In genomic region chr10:80679556-80680259, GRCm38 (mm10) we compare ENCODE assay signal across 8 mouse cellular contexts. TPM values are rescaled to one million over a fixed set of nuclear protein-coding genes. Genes with fewer than 3 reads are reported as not detected.
DNase-seq lines count a peak whose midpoint lies in the region; ATAC-seq and TF ChIP-seq lines count a peak whose summit lies in the region.

No protein-coding gene starts in this region.

- no peak overlapping the region for H3K9ac ChIP-seq in heart, embryonic 11.5 days (ENCODE audit: low read depth, low read length)
- no peak overlapping the region for H3K9ac ChIP-seq in limb, embryonic 13.5 days

- H3K9me3 ChIP-seq in heart, embryonic 11.5 days (replicated peaks; ENCODE audit: control insufficient read depth, low read length): no peaks in the 10 kb centered on the region
- no peaks in the 10 kb centered on the region for H3K9me3 ChIP-seq in limb, embryonic 13.5 days

- no peaks in the 10 kb centered on the region; the same call in 1 of the 2 replicates for H3K36me3 ChIP-seq in heart, embryonic 11.5 days (ENCODE audit: control insufficient read depth, insufficient read depth, low read length)
- peaks cover 15% of the 10 kb centered on the region for H3K36me3 ChIP-seq in limb, embryonic 13.5 days

- WGBS in heart, embryonic 11.5 days (ENCODE audit: insufficient replicate concordance): 58% methylated on average over 9 of the region's 9 CpGs
- 50% methylated on average over 9 of the region's 9 CpGs for WGBS in limb, embryonic 13.5 days

- no peaks in the 10 kb centered on the region for H3K27me3 ChIP-seq in heart, embryonic 11.5 days (ENCODE audit: control insufficient read depth, insufficient read depth, low read length)
- H3K27me3 ChIP-seq in limb, embryonic 13.5 days: no peaks in the 10 kb centered on the region

- intact Hi-C loops in heart, postnatal 14 days (cut with DNase I): no loop called here

- H3K4me3 ChIP-seq in heart, embryonic 11.5 days (ENCODE audit: low read depth, low read length): no peak overlapping the region
- no peak overlapping the region for H3K4me3 ChIP-seq in cortical plate, adult 2 months (ENCODE audit: insufficient read depth, low read length)
- H3K4me3 ChIP-seq in limb, embryonic 13.5 days: no peak overlapping the region

- no peak for DNase-seq in heart, postnatal 14 days
- peak; percentile 21 for DNase-seq in A20 (ENCODE audit: low read depth, low spot score)
- no peak for DNase-seq in B cell, adult 2 months
- no peak for DNase-seq in gastrocnemius, adult 18-20 months (ENCODE audit: low spot score)

- no peak overlapping the region for H3K4me2 ChIP-seq in heart, embryonic 11.5 days
- no peak overlapping the region for H3K4me2 ChIP-seq in limb, embryonic 13.5 days (replicated peaks)

- ATAC-seq in heart, embryonic 11.5 days (replicated peaks; ENCODE audit: insufficient number of reproducible peaks, low FRiP score, low TSS enrichment): no peak
- no peak for ATAC-seq in limb, embryonic 13.5 days (ENCODE audit: low FRiP score, low read depth)
- no peak for ATAC-seq in activated CD4-positive, CD25-positive, alpha-beta regulatory T cell, adult 4 months

- H3K4me1 ChIP-seq in heart, embryonic 11.5 days (ENCODE audit: control insufficient read depth, insufficient read depth, low read length): peaks cover 36% of the 10 kb centered on the region
- H3K4me1 ChIP-seq in cortical plate, adult 2 months (ENCODE audit: control insufficient read depth, insufficient read depth, low read length): peaks cover 6% of the 10 kb centered on the region
- H3K4me1 ChIP-seq in limb, embryonic 13.5 days: peaks cover 38% of the 10 kb centered on the region

- no peak for TF ChIP-seq CTCF in cortical plate, adult 2 months (IDR thresholded peaks at IDR 0.05; ENCODE audit: extremely low read depth, insufficient read depth, low read length)

- no peak for TF ChIP-seq POLR2A in cortical plate, adult 2 months (IDR thresholded peaks at IDR 0.05; ENCODE audit: extremely low read depth, insufficient read depth, low read length)

- H3K27ac ChIP-seq in heart, embryonic 11.5 days (ENCODE audit: low read depth, low read length): peak overlapping the region; percentile 98
- H3K27ac ChIP-seq in cortical plate, adult 2 months (ENCODE audit: insufficient read depth, low read length): 0 out of 2 replicates have a peak overlapping the region, but pooled peaks have one; percentile 8
- peak overlapping the region; percentile 99; the same call in 1 of the 2 replicates for H3K27ac ChIP-seq in limb, embryonic 13.5 days

RNA-seq across cellular contexts. Expression of gene Mknk2, which starts 1.8 kb away (rescaled TPM):
- 62.1 and 68.8 TPM in 2 replicates for polyA plus RNA-seq in heart, embryonic 11.5 days (2014; fragmentation: Nextera tagmentation; extraction: Ambion mirVana)
- 100 to 1,000 TPM; 166 to 169 TPM for total RNA-seq in heart, postnatal 14 days (2021)
- 47.1 and 54.0 TPM in 2 replicates for polyA plus RNA-seq in cortical plate, adult 2 months (2012; rRNA removed)
- polyA plus RNA-seq in limb, embryonic 13.5 days (2015; fragmentation: Nextera tagmentation; extraction: Ambion mirVana): 86.1 and 87.8 TPM in 2 replicates
- 10 to 100 TPM; 56.1 to 64.2 TPM for polyA plus RNA-seq in activated CD4-positive, CD25-positive, alpha-beta regulatory T cell, adult 4 months (2017; shearing (Covaris generic))
- total RNA-seq in gastrocnemius, adult 18-20 months (2021): 100 to 1,000 TPM; 244 to 292 TPM

RNA-seq across cellular contexts. Expression of gene Mob3a, which starts 22.1 kb away (rescaled TPM):
- 38.9 and 39.0 TPM in 2 replicates for polyA plus RNA-seq in heart, embryonic 11.5 days (2014; fragmentation: Nextera tagmentation; extraction: Ambion mirVana)
- 10 to 100 TPM in 1 of 2 experiments, 1 to 10 TPM in 1; 7.0 to 11.4 TPM for total RNA-seq in heart, postnatal 14 days (2021)
- 7.9 and 9.4 TPM in 2 replicates for polyA plus RNA-seq in cortical plate, adult 2 months (2012; rRNA removed)
- polyA plus RNA-seq in limb, embryonic 13.5 days (2015; fragmentation: Nextera tagmentation; extraction: Ambion mirVana): 55.3 and 55.7 TPM in 2 replicates
- polyA plus RNA-seq in activated CD4-positive, CD25-positive, alpha-beta regulatory T cell, adult 4 months (2017; shearing (Covaris generic)): 100 to 1,000 TPM; 212 to 221 TPM
- 1 to 10 TPM; 2.3 to 4.1 TPM for total RNA-seq in gastrocnemius, adult 18-20 months (2021)

RNA-seq across cellular contexts. Expression of gene Izumo4, which starts 22.3 kb away (rescaled TPM):
- polyA plus RNA-seq in heart, embryonic 11.5 days (2014; fragmentation: Nextera tagmentation; extraction: Ambion mirVana): 8.2 and 8.5 TPM in 2 replicates
- total RNA-seq in heart, postnatal 14 days (2021): 1 to 10 TPM; 4.5 to 4.9 TPM
- 111 and 118 TPM in 2 replicates for polyA plus RNA-seq in cortical plate, adult 2 months (2012; rRNA removed)
- polyA plus RNA-seq in limb, embryonic 13.5 days (2015; fragmentation: Nextera tagmentation; extraction: Ambion mirVana): 24.2 and 25.6 TPM in 2 replicates
- polyA plus RNA-seq in activated CD4-positive, CD25-positive, alpha-beta regulatory T cell, adult 4 months (2017; shearing (Covaris generic)): 10 to 100 TPM; 80.1 to 96.5 TPM
- total RNA-seq in gastrocnemius, adult 18-20 months (2021): 1 to 10 TPM in 1 of 2 experiments, under 1 TPM in 1; 0.91 to 1.9 TPM

RNA-seq across cellular contexts. Expression of gene Btbd2, which starts 22.8 kb away (rescaled TPM):
- 37.6 and 47.0 TPM in 2 replicates for polyA plus RNA-seq in heart, embryonic 11.5 days (2014; fragmentation: Nextera tagmentation; extraction: Ambion mirVana)
- 10 to 100 TPM; 40.6 to 41.9 TPM for total RNA-seq in heart, postnatal 14 days (2021)
- polyA plus RNA-seq in cortical plate, adult 2 months (2012; rRNA removed): 98.8 and 102 TPM in 2 replicates
- polyA plus RNA-seq in limb, embryonic 13.5 days (2015; fragmentation: Nextera tagmentation; extraction: Ambion mirVana): 77.8 and 83.5 TPM in 2 replicates
- 1 to 10 TPM; 5.5 to 6.1 TPM for polyA plus RNA-seq in activated CD4-positive, CD25-positive, alpha-beta regulatory T cell, adult 4 months (2017; shearing (Covaris generic))
- 10 to 100 TPM; 38.5 to 40.0 TPM for total RNA-seq in gastrocnemius, adult 18-20 months (2021)

RNA-seq across cellular contexts. Expression of gene Csnk1g2, which starts 57.1 kb away (rescaled TPM):
- 64.6 and 67.6 TPM in 2 replicates for polyA plus RNA-seq in heart, embryonic 11.5 days (2014; fragmentation: Nextera tagmentation; extraction: Ambion mirVana)
- 100 to 1,000 TPM; 123 to 131 TPM for total RNA-seq in heart, postnatal 14 days (2021)
- 294 and 314 TPM in 2 replicates for polyA plus RNA-seq in cortical plate, adult 2 months (2012; rRNA removed)
- 148 and 159 TPM in 2 replicates for polyA plus RNA-seq in limb, embryonic 13.5 days (2015; fragmentation: Nextera tagmentation; extraction: Ambion mirVana)
- polyA plus RNA-seq in activated CD4-positive, CD25-positive, alpha-beta regulatory T cell, adult 4 months (2017; shearing (Covaris generic)): 10 to 100 TPM; 13.3 to 16.1 TPM
- total RNA-seq in gastrocnemius, adult 18-20 months (2021): 100 to 1,000 TPM in 1 of 2 experiments, 10 to 100 TPM in 1; 97.2 to 128 TPM

Comparison
In these comparisons a context has a peak if more than half of its experiments do, and no peak if none do; other contexts are left out.
1. H3K27ac ChIP-seq: peak in every context shown above with its lines; median percentile 99 in limb, embryonic 13.5 days; 98 in heart, embryonic 11.5 days; 8 in cortical plate, adult 2 months.